ENCODE assay signal across 25 mouse cellular contexts in the genomic region with DNA sequence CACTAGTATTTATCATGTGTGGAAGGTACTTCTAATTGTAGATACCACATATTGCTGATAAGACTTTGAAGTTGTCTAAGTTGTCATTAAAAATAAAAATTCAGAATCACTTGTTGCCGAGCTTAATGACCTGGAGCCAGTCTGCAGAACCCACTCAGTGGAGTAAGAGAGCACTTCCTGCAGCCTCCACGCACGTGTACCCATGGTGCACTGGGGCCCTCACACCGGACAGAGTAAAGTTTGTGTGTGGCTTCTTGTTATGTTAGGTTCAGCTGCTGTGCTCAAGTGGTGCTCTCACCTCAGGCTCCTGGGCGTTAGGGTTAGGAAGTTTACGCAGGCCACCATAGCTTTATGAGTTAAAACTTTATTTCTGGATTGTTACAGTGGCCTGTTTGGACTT. TPM values are rescaled to one million over a fixed set of nuclear protein-coding genes. Genes with fewer than 3 reads are reported as not detected.
A peak's percentile ranks its signal among the peaks of the same experiment; 100 is the strongest.
DNase-seq lines count a peak whose midpoint lies in the region; ATAC-seq lines count a peak whose summit lies in the region.
"Had no signal": no experiment of that assay in that cellular context is flagged by ENCODE, and none has a peak within 500 bp of the region (broad histone marks: within the 10 kb centered on the region; RNA-seq: fewer than 3 reads in every experiment).

No protein-coding gene starts in this region.

- WGBS in heart, embryonic 12.5 days, result 77% methylated on average over 6 of the region's 6 CpGs
- 81% methylated on average over 6 of the region's 6 CpGs for WGBS in heart, embryonic 16.5 days
- WGBS in midbrain, embryonic 11.5 days, result 96% methylated on average over 6 of the region's 6 CpGs
- 95% methylated on average over 6 of the region's 6 CpGs for WGBS in midbrain, embryonic 10.5 days

- peaks cover 82% of the 10 kb centered on the region for H3K36me3 ChIP-seq in heart, embryonic 12.5 days
- peaks cover 57% of the 10 kb centered on the region for H3K36me3 ChIP-seq in heart, embryonic 16.5 days (ENCODE audit: control insufficient read depth, insufficient read depth)
- peaks cover 8% of the 10 kb centered on the region for H3K36me3 ChIP-seq in midbrain, embryonic 11.5 days (ENCODE audit: control insufficient read depth, insufficient read depth, low read length)
- peaks cover 94% of the 10 kb centered on the region for H3K36me3 ChIP-seq in midbrain, embryonic 10.5 days

- no peak for DNase-seq in frontal cortex, postnatal 10 days (ENCODE audit: low spot score in 2 of 2)
- DNase-seq in heart, adult 9 months (ENCODE audit: low spot score in 2 of 2), result no peak
- no peak for DNase-seq in heart, postnatal 4 days
- DNase-seq in midbrain, embryonic 11.5 days (ENCODE audit: low spot score, missing footprints), result peak; percentile 60
- DNase-seq in midbrain, embryonic 10.5 days (ENCODE audit: low spot score), result no peak
- DNase-seq: adrenal gland, postnatal 14 days; B cell, adult 2 months; cerebellum, adult 11-12 months; cerebellum, adult 9-10 months; cerebellum, postnatal 25 days; gastrocnemius, adult 2 months; gastrocnemius, postnatal 25 days; kidney, adult 2 months had no signal

- H3K27me3 ChIP-seq in heart, embryonic 12.5 days (replicated peaks), result no peaks in the 10 kb centered on the region
- H3K27me3 ChIP-seq in heart, embryonic 16.5 days (ENCODE audit: control insufficient read depth, insufficient read depth, low read length), result no peaks in the 10 kb centered on the region
- H3K27me3 ChIP-seq in midbrain, embryonic 11.5 days (ENCODE audit: control insufficient read depth, insufficient read depth, low read length), result no peaks in the 10 kb centered on the region
- no peaks in the 10 kb centered on the region for H3K27me3 ChIP-seq in midbrain, embryonic 10.5 days (ENCODE audit: low read depth, poor library complexity, severe bottlenecking)
- H3K27me3 ChIP-seq: embryonic facial prominence, embryonic 13.5 days; forebrain, embryonic 12.5 days; hindbrain, embryonic 15.5 days had no signal

- no peak overlapping the region for H3K4me2 ChIP-seq in heart, embryonic 12.5 days
- no peak overlapping the region for H3K4me2 ChIP-seq in heart, embryonic 16.5 days (ENCODE audit: low read depth, low read length)
- no peak overlapping the region for H3K4me2 ChIP-seq in midbrain, embryonic 11.5 days
- H3K4me2 ChIP-seq: embryonic facial prominence, embryonic 13.5 days; forebrain, embryonic 12.5 days; hindbrain, embryonic 15.5 days had no signal

- peak overlapping the region; percentile 56; the same call in 1 of the 2 replicates for H3K27ac ChIP-seq in heart, embryonic 12.5 days (ENCODE audit: poor library complexity, severe bottlenecking)
- H3K27ac ChIP-seq in heart, embryonic 16.5 days (ENCODE audit: low read length), result peak overlapping the region; percentile 79
- H3K27ac ChIP-seq in midbrain, embryonic 11.5 days (ENCODE audit: low read depth, low read length), result no peak overlapping the region
- no peak overlapping the region for H3K27ac ChIP-seq in midbrain, embryonic 10.5 days (replicated peaks)
- H3K27ac ChIP-seq: embryonic facial prominence, embryonic 13.5 days; forebrain, embryonic 12.5 days; hindbrain, embryonic 15.5 days had no signal

- no peaks in the 10 kb centered on the region for H3K9me3 ChIP-seq in heart, embryonic 12.5 days (replicated peaks)
- H3K9me3 ChIP-seq in heart, embryonic 16.5 days (replicated peaks; ENCODE audit: control insufficient read depth, low read length), result no peaks in the 10 kb centered on the region
- no peaks in the 10 kb centered on the region for H3K9me3 ChIP-seq in midbrain, embryonic 11.5 days (ENCODE audit: control insufficient read depth, low read length)
- no peaks in the 10 kb centered on the region for H3K9me3 ChIP-seq in midbrain, embryonic 10.5 days (replicated peaks)
- H3K9me3 ChIP-seq: embryonic facial prominence, embryonic 13.5 days; forebrain, embryonic 12.5 days; G1E; hindbrain, embryonic 15.5 days had no signal

- H3K4me1 ChIP-seq in heart, embryonic 12.5 days (replicated peaks), result peaks cover 16% of the 10 kb centered on the region
- peaks cover 8% of the 10 kb centered on the region; the same call in 1 of the 2 replicates for H3K4me1 ChIP-seq in heart, embryonic 16.5 days (ENCODE audit: control insufficient read depth, insufficient read depth, low read length)
- no peaks in the 10 kb centered on the region for H3K4me1 ChIP-seq in midbrain, embryonic 11.5 days (ENCODE audit: control insufficient read depth, insufficient read depth, low read length)
- no peaks in the 10 kb centered on the region for H3K4me1 ChIP-seq in midbrain, embryonic 10.5 days
- H3K4me1 ChIP-seq: embryonic facial prominence, embryonic 13.5 days; forebrain, embryonic 12.5 days; hindbrain, embryonic 15.5 days had no signal

- H3K4me3 ChIP-seq in heart, embryonic 12.5 days, result no peak overlapping the region
- H3K4me3 ChIP-seq in heart, embryonic 16.5 days (ENCODE audit: low read length), result no peak overlapping the region
- H3K4me3 ChIP-seq in midbrain, embryonic 11.5 days (ENCODE audit: low read depth, low read length), result no peak overlapping the region
- H3K4me3 ChIP-seq in midbrain, embryonic 10.5 days, result no peak overlapping the region
- H3K4me3 ChIP-seq: embryonic facial prominence, embryonic 13.5 days; forebrain, embryonic 12.5 days; gastrocnemius, adult 2 months; hindbrain, embryonic 15.5 days had no signal

- H3K9ac ChIP-seq in heart, embryonic 12.5 days, result no peak overlapping the region
- H3K9ac ChIP-seq in heart, embryonic 16.5 days (ENCODE audit: low read length), result no peak overlapping the region
- no peak overlapping the region for H3K9ac ChIP-seq in midbrain, embryonic 11.5 days (ENCODE audit: low read length)
- H3K9ac ChIP-seq: embryonic facial prominence, embryonic 13.5 days; forebrain, embryonic 12.5 days; hindbrain, embryonic 15.5 days had no signal

- ATAC-seq in frontal cortex, adult (ENCODE audit: low TSS enrichment), result 0 out of 2 replicates have a peak, but pooled peaks have one; percentile 16
- no peak for ATAC-seq in heart, embryonic 12.5 days (ENCODE audit: insufficient number of reproducible peaks, low FRiP score)
- ATAC-seq in heart, embryonic 16.5 days (replicated peaks; ENCODE audit: extremely low read depth, insufficient read depth, low FRiP score), result no peak
- no peak for ATAC-seq in midbrain, embryonic 11.5 days (ENCODE audit: low FRiP score)
- ATAC-seq: CD4-positive, CD25-positive, alpha-beta regulatory T cell, adult 4 months; forebrain, embryonic 16.5 days; intestine, embryonic 16.5 days had no signal

RNA-seq across cellular contexts. Expression of a gene that starts 26.6 kb away (rescaled TPM):
- polyA plus RNA-seq in heart, embryonic 12.5 days (2016; fragmentation: Nextera tagmentation; extraction: Ambion mirVana), result 6.9 and 7.0 TPM in 2 replicates
- 4.9 and 5.4 TPM in 2 replicates for polyA plus RNA-seq in heart, embryonic 16.5 days (2015; fragmentation: Nextera tagmentation; extraction: Ambion mirVana)
- 1 to 10 TPM; 3.2 TPM for total RNA-seq in heart, postnatal 4 days (2021)
- 5.7 and 6.1 TPM in 2 replicates for polyA plus RNA-seq in midbrain, embryonic 11.5 days (2014; fragmentation: Nextera tagmentation; extraction: Ambion mirVana)
- 10.1 and 11.1 TPM in 2 replicates for polyA plus RNA-seq in midbrain, embryonic 10.5 days (2016; fragmentation: Nextera tagmentation; extraction: Ambion mirVana)

RNA-seq across cellular contexts. Expression of a gene that starts 26.8 kb away (rescaled TPM):
- 48.6 and 50.3 TPM in 2 replicates for polyA plus RNA-seq in heart, embryonic 12.5 days (2016; fragmentation: Nextera tagmentation; extraction: Ambion mirVana)
- 33.3 and 36.9 TPM in 2 replicates for polyA plus RNA-seq in heart, embryonic 16.5 days (2015; fragmentation: Nextera tagmentation; extraction: Ambion mirVana)
- 10 to 100 TPM; 33.0 to 37.5 TPM for total RNA-seq in heart, postnatal 4 days (2021)
- polyA plus RNA-seq in midbrain, embryonic 11.5 days (2014; fragmentation: Nextera tagmentation; extraction: Ambion mirVana), result 66.8 and 68.6 TPM in 2 replicates
- polyA plus RNA-seq in midbrain, embryonic 10.5 days (2016; fragmentation: Nextera tagmentation; extraction: Ambion mirVana), result 70.1 and 80.0 TPM in 2 replicates

RNA-seq across cellular contexts. Expression of a gene that starts 35.9 kb away (rescaled TPM):
- 12.6 and 13.3 TPM in 2 replicates for polyA plus RNA-seq in heart, embryonic 12.5 days (2016; fragmentation: Nextera tagmentation; extraction: Ambion mirVana)
- 8.0 and 8.2 TPM in 2 replicates for polyA plus RNA-seq in heart, embryonic 16.5 days (2015; fragmentation: Nextera tagmentation; extraction: Ambion mirVana)
- 10 to 100 TPM; 16.8 to 17.2 TPM for total RNA-seq in heart, postnatal 4 days (2021)
- 43.7 and 47.4 TPM in 2 replicates for polyA plus RNA-seq in midbrain, embryonic 11.5 days (2014; fragmentation: Nextera tagmentation; extraction: Ambion mirVana)
- polyA plus RNA-seq in midbrain, embryonic 10.5 days (2016; fragmentation: Nextera tagmentation; extraction: Ambion mirVana), result 56.7 and 72.4 TPM in 2 replicates

RNA-seq across cellular contexts. Expression of a gene that starts 46.6 kb away (rescaled TPM):
- not detected in 2 replicates for polyA plus RNA-seq in heart, embryonic 12.5 days (2016; fragmentation: Nextera tagmentation; extraction: Ambion mirVana)
- polyA plus RNA-seq in heart, embryonic 16.5 days (2015; fragmentation: Nextera tagmentation; extraction: Ambion mirVana), result 0.76 and 1.1 TPM in 2 replicates
- total RNA-seq in heart, postnatal 4 days (2021), result not detected
- not detected in 2 replicates for polyA plus RNA-seq in midbrain, embryonic 11.5 days (2014; fragmentation: Nextera tagmentation; extraction: Ambion mirVana)
- not detected in 2 replicates for polyA plus RNA-seq in midbrain, embryonic 10.5 days (2016; fragmentation: Nextera tagmentation; extraction: Ambion mirVana)
- total RNA-seq: adrenal gland, postnatal 14 days; granulocyte monocyte progenitor cell, adult 5-6 weeks had no signal
- polyA plus RNA-seq: embryonic facial prominence, embryonic 13.5 days; forebrain, embryonic 12.5 days; forebrain, embryonic 16.5 days; G1E; hindbrain, embryonic 11.5 days; hindbrain, embryonic 15.5 days; intestine, embryonic 16.5 days had no signal

RNA-seq across cellular contexts. Expression of a gene that starts 52.9 kb away (rescaled TPM):
- 13.3 and 13.7 TPM in 2 replicates for polyA plus RNA-seq in heart, embryonic 12.5 days (2016; fragmentation: Nextera tagmentation; extraction: Ambion mirVana)
- polyA plus RNA-seq in heart, embryonic 16.5 days (2015; fragmentation: Nextera tagmentation; extraction: Ambion mirVana), result 12.6 and 12.9 TPM in 2 replicates
- 10 to 100 TPM; 27.1 TPM for total RNA-seq in heart, postnatal 4 days (2021)
- 15.6 and 16.4 TPM in 2 replicates for polyA plus RNA-seq in midbrain, embryonic 11.5 days (2014; fragmentation: Nextera tagmentation; extraction: Ambion mirVana)
- polyA plus RNA-seq in midbrain, embryonic 10.5 days (2016; fragmentation: Nextera tagmentation; extraction: Ambion mirVana), result 19.7 and 21.2 TPM in 2 replicates

Comparison
In these comparisons a context has a peak if more than half of its experiments do, and no peak if none do; other contexts are left out.
1. H3K27ac ChIP-seq: peak in heart, embryonic 12.5 days (single experiment) and heart, embryonic 16.5 days (single experiment); none in midbrain, embryonic 11.5 days (single experiment) and midbrain, embryonic 10.5 days (single experiment).